Mouse (Mus musculus) small intestine, adult 2 months (tissue): ENCODE data around the gene Lef1.

ENCODE experiments used
- CTCF ChIP-seq: fragments of 200-500 bp; IDR thresholded peaks from 2 replicates; pipeline ENCODE4 v1.5.1; 2012; ENCODE audit warnings: low read depth, mild to moderate bottlenecking, control low read depth, inconsistent platforms, low read length, moderate library complexity, mixed read lengths; ENCODE audit not compliant: insufficient replicate concordance, insufficient read length; ENCODE audit errors: extremely low read depth
- POLR2A ChIP-seq: fragments of 200-500 bp; IDR thresholded peaks from 2 replicates; pipeline ENCODE4 v1.6.1; 2012; ENCODE audit warnings: low read depth, mild to moderate bottlenecking, control low read depth, inconsistent platforms, low read length, moderate library complexity

GRCm38 (mm10) chr3:131251601-131252000, 141.3 kb downstream of the Lef1 start:
- TF ChIP-seq POLR2A (no peak), CTCF (no peak)
